Mouse (Mus musculus) T-cell, adult 66 days (primary cell): ENCODE results near the gene Olfr522. TPM values are rescaled to one million over a fixed set of nuclear protein-coding genes. Genes with fewer than 3 reads are reported as not detected.

ENCODE experiments used
- total RNA-seq, 2 experiments: library from RNA; stranded (reverse); gene quantifications; 3 replicates in 1 of 2; 4 replicates in 1 of 2; pipeline ENCODE4 v1.2.4; 2023

The Olfr522 gene
- not detected for total RNA-seq

GRCm38 (mm10) chr7:140164664-140165063 lies at the start of gene Olfr522:
Gene Olfr522, minus strand, starts transcription at chr7:140164764.

DNA sequence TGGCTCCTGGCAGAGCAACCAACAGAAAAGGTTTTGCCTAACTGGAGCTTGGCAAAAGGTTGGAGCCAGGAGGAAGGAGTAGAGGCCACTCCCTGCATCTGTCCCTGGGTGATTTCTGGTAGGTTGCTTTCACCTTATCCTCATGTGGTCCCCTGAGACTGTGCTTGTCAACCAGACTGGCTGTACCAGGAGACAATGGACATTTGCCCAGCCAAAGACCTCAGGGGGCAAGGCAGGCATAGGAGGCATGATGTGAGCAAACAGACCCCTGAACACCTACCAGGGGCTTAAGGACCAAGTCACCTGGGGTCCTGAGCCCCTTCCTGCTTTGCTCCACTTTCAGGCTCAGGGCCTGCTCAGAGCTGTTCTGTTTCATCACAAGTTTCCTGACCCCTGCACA lies 41.3 kb upstream of the Olfr522 start, which contains the start of gene Olfr524:
Gene Olfr524 (minus strand): TSS at position 101 of the 400 bp plus-strand sequence.

DNA sequence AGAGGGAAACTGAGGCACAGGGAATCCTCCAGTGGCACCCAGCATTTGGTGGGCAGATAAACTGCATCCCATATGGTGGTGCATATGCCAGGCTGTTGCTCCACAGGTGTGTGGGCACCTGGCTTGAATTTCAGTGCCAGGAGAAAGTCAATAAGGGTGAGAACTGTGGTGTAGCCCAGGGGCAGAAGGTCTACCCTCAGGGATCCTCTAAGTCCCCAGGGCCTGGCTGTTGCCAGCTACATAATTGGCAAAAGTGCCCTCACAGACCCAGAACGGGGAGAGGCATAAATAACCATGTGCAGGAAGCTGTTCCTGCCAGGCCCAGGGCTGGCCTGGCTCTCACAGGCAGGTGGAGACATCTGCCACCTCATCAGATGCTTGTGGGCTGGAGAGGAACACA lies 8.4 kb upstream of the Olfr522 start, which contains the start of gene Olfr523:
Gene Olfr523 (plus strand): TSS at position 282 of the 400 bp plus-strand sequence.

DNA sequence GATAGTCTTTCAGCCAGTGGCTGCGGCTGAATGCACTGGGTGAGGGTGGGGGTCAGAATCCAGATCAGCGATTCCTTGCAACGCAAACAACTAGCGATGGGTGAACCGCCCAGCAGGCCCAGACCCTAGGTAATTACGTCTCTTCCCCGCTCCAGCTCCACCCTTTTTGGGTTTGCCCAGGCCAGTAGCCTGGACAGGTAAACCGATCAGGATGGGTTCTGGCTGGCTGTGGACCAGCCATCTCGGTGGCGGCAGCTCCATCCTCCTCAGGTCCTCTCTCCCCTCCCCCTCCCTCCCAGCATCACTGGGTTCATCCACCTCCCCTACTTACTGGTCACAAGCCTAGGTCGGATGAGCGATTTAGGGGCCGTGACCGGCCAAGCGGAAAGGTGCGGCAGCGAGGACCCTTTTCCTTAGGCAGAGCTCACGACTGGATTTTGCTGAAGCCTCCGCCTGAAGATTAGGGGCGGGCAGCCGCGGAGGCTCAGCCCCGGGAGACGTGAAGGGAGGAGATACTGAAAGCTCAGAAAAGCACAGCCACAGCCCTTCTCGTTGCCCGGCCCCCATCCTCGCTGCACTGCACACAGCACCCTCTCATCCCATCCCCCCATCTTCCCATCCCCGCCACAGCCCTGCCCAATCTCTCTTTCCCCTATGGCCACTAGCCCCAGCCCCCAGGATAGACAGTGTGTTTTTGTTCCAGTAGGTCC lies 10.2 kb downstream of the Olfr522 start, which contains the start of gene Sprn:
Gene Sprn (minus strand): TSS at position 660 of the 710 bp plus-strand sequence.

DNA sequence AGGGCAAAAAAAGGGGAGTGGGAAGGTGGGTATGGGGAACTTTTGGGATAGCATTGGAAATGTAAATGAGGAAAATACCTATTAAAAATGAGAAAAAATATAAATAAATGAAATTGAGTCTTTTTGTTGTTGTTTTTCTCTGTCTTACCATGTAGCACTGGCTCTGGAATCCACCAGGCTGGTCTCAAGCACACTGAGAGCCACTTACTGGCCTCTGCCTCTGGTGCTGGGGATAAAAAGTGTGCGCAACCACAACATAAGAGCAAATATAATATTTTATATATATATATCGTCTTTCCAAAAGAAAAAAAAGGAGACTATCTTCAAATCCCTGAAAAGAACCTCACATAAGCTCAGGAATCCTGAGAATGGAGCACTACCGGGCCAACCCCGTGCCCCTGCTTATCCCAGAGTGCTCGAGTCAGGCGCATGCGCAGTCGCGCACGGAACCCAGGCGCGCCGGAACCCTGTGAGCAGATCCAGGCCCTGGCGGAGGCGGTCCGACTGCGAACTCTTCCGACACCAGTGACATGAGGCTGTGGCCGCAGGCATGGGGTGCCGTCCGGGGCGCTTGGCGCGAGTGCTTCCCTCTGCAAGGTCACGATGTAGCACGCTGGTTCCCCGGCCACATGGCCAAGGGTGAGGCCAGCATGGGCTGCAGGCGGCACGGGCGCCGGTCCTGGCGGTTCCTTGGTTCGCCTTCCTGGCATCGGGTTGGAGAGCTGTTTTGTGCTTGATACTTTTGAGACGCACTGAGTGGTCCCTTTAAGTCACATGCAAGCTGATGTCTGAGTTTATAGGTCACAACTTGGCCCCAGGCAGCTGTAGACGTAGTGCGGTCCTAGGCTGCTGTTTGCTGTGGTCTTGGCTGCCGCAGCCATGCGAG lies 27.2 kb downstream of the Olfr522 start, which contains the start of gene Mtg1:
Gene Mtg1 (plus strand): TSS at position 430 of the 886 bp plus-strand sequence.

DNA sequence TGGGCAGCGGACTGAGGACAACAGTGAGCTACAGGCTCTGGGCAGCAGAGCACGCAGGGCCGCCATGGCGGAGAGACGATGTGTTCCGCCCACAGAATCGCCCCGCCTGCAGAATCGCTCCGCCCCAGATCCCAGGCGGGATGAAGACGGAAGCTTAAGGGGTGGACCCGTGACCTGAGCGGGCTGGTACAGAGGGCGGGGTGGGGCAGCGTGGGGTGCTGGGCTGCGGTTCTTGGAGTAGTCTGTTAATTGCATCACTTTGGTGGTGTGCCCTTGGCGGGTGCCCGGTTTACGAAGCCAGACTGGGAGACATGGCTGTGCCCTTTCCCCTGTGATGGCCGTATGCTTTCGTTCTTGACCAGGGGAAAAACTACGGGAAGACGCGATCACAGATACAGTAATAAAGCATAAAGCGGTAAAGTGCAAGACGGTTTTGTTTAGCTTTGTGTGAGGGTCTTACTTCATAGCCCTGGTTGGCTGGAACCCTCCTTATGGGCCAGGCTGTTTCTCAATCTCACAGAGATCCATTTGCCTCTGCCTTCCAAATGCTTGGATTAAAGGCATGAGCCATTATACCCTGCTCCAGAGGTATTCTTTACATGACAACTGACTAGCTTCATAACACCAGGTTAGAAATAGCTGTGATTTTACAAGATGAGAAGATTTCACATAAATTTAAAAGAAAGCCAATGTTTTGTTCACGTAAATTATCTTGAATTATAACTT lies 48.1 kb downstream of the Olfr522 start, which contains the start of gene Echs1:
Gene Echs1 (minus strand): TSS at position 148 of the 726 bp plus-strand sequence.

GRCm38 (mm10) chr7:140115583-140116328 lies 48.8 kb downstream of the Olfr522 start, which contains the start of gene Paox:
Gene Paox, plus strand, starts transcription at chr7:140115799.

Other genes starting within 250 kb of the Olfr522 start
- gene Utf1, start 221.0 kb downstream of the Olfr522 start, total RNA-seq: 1 to 10 TPM; 1.2 to 1.6 TPM
- gene 6430531B16Rik, start 186.0 kb downstream of the Olfr522 start, total RNA-seq: not detected
- gene Adam8, start 172.2 kb downstream of the Olfr522 start, total RNA-seq: 1 to 10 TPM; 5.3 to 6.2 TPM
- gene Zfp511, start 128.4 kb downstream of the Olfr522 start, total RNA-seq: 10 to 100 TPM; 34.5 to 36.2 TPM
- gene Tubgcp2, start 128.1 kb downstream of the Olfr522 start, total RNA-seq: 10 to 100 TPM; 35.2 to 37.0 TPM
- gene Msx3, start 115.7 kb downstream of the Olfr522 start, total RNA-seq: not detected
- gene Caly, start 82.2 kb downstream of the Olfr522 start, total RNA-seq: not detected
- gene Prap1, start 71.4 kb downstream of the Olfr522 start, total RNA-seq: not detected
- 10 to 100 TPM; 10.8 to 11.7 TPM for gene Fuom, start 62.3 kb downstream of the Olfr522 start, total RNA-seq
- 1 to 10 TPM; 5.7 to 6.3 TPM for gene Paox, start 49.0 kb downstream of the Olfr522 start, total RNA-seq
- gene Echs1, start 48.3 kb downstream of the Olfr522 start, total RNA-seq: 10 to 100 TPM; 33.6 to 34.2 TPM
- 10 to 100 TPM; 17.5 to 26.8 TPM for gene Mtg1, start 27.2 kb downstream of the Olfr522 start, total RNA-seq
- not detected for gene Sprn, start 9.9 kb downstream of the Olfr522 start, total RNA-seq
- not detected for gene Olfr523, start 8.5 kb upstream of the Olfr522 start, total RNA-seq
- gene Olfr524, start 41.2 kb upstream of the Olfr522 start, total RNA-seq: not detected
- gene Cd163l1, start 53.5 kb upstream of the Olfr522 start, total RNA-seq: 1 to 10 TPM in 1 of 2 experiments, under 1 TPM in 1; 0.86 to 2.6 TPM
- 1 to 10 TPM; 3.6 to 4.5 TPM for gene 5830411N06Rik, start 82.5 kb upstream of the Olfr522 start, total RNA-seq
- gene Olfr525, start 156.1 kb upstream of the Olfr522 start, total RNA-seq: not detected
- gene Olfr527, start 169.3 kb upstream of the Olfr522 start, total RNA-seq: not detected
- gene Olfr60, start 196.9 kb upstream of the Olfr522 start, total RNA-seq: not detected
- gene Olfr530, start 211.6 kb upstream of the Olfr522 start, total RNA-seq: not detected
- not detected for gene Olfr531, start 238.2 kb upstream of the Olfr522 start, total RNA-seq